ENCODE assay signal across 8 mouse cellular contexts in the genomic region with DNA sequence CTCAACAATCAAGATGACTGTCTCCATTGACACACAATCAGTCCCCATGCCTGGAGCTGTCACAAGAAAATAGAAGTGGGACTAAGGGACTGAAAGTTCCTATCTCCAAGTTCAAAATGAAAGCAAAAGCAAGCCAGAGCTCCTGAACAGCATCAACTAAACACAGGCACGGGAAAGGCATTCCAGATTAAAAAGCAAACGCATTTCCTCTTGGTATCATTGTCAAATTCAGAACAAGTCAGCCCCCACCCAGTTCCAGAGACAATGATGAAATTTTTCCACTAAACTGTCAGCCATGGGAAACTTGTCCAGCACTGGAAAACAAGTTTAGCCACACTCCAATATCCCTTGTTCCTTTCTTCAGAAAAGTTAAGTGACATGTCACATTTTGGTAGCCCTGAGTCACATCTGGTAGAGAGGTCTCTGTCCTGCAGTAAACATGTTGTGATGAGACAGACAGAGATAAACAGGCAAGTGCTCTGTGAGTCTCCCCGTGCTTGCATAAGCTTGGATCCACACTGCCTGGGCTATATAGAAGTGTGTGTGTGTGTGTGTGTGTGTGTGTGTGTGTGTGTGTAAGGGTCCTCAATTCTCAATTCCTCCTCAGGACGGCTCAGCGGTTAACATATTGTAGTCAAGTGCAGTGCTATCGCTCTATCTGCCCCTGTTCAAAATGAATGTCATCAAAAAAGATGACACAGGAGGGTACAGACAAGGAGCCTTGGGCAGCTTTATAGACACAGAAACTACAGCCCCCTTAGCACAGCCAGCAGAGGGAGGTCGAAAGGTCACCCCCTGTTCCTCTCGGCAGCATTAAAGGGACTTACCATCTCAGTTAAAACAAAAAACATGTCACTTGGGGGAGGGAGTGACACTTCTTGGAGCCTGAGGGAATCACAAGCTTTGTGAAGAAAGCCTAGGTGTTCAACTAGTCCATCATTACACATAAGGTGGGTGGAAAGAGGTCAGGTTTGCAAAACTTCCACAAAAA. TPM values are rescaled to one million over a fixed set of nuclear protein-coding genes. Genes with fewer than 3 reads are reported as not detected.
DNase-seq lines count a peak whose midpoint lies in the region; ATAC-seq lines count a peak whose summit lies in the region.

No protein-coding gene starts in this region.

- peak overlapping the region; percentile 70 for H3K4me3 ChIP-seq in neural tube, embryonic 14.5 days (ENCODE audit: low read depth, low read length)

- 53% methylated on average over 8 of the region's 8 CpGs for WGBS in neural tube, embryonic 14.5 days

- peak overlapping the region; percentile 91 for H3K4me2 ChIP-seq in neural tube, embryonic 14.5 days (ENCODE audit: low read depth, low read length)

- H3K27me3 ChIP-seq in neural tube, embryonic 14.5 days (ENCODE audit: control insufficient read depth, insufficient read depth, low read length) = no peaks in the 10 kb centered on the region

- peaks cover 46% of the 10 kb centered on the region for H3K4me1 ChIP-seq in neural tube, embryonic 14.5 days (ENCODE audit: control insufficient read depth, insufficient read depth, low read length)

- H3K9me3 ChIP-seq in neural tube, embryonic 14.5 days (ENCODE audit: control insufficient read depth, low read length) = no peaks in the 10 kb centered on the region

- peak; percentile 27 for DNase-seq in cerebellum, adult 11-12 months
- peak; percentile 38 for DNase-seq in NIH3T3 (ENCODE audit: low read depth)
- peak; percentile 81 for DNase-seq in heart, adult 8-10 months (ENCODE audit: low spot score)
- peak; percentile 64 for DNase-seq in liver
- no peak for DNase-seq in gastrocnemius, postnatal 14 days
- DNase-seq in thymus, postnatal 36 days = no peak

- no peak overlapping the region for H3K27ac ChIP-seq in neural tube, embryonic 14.5 days (ENCODE audit: low read depth, low read length)

- ATAC-seq in cerebellum, adult (ENCODE audit: insufficient number of reproducible peaks, low FRiP score, low TSS enrichment) = no peak
- ATAC-seq in neural tube, embryonic 14.5 days (ENCODE audit: low read depth) = no peak

- H3K9ac ChIP-seq in neural tube, embryonic 14.5 days (replicated peaks; ENCODE audit: low read depth, low read length) = no peak overlapping the region; the same call in 1 of the 2 replicates

- intact Hi-C loops in gastrocnemius, postnatal 14 days (cut with DNase I; ENCODE audit: low total_unique reads) = no loop called here

- no peaks in the 10 kb centered on the region for H3K36me3 ChIP-seq in neural tube, embryonic 14.5 days (ENCODE audit: control insufficient read depth, insufficient read depth, low read length)

RNA-seq across cellular contexts. Expression of gene Tmcc2, which starts 2.0 kb away (rescaled TPM):
- total RNA-seq in heart, adult 8-10 months (2022) = 10 to 100 TPM; 27.5 to 31.3 (median 28.9) TPM
- 20.7 and 29.9 TPM in 2 replicates for polyA plus RNA-seq in neural tube, embryonic 14.5 days (2014; fragmentation: Nextera tagmentation; extraction: Ambion mirVana)
- total RNA-seq in gastrocnemius, postnatal 14 days (2021) = 10 to 100 TPM; 19.4 to 22.9 TPM

RNA-seq across cellular contexts. Expression of gene Dstyk, which starts 28.2 kb away (rescaled TPM):
- 10 to 100 TPM; 15.3 to 16.7 (median 16.0) TPM for total RNA-seq in heart, adult 8-10 months (2022)
- 9.5 and 12.7 TPM in 2 replicates for polyA plus RNA-seq in neural tube, embryonic 14.5 days (2014; fragmentation: Nextera tagmentation; extraction: Ambion mirVana)
- total RNA-seq in gastrocnemius, postnatal 14 days (2021) = 10 to 100 TPM; 12.2 to 13.8 TPM

Comparison
In these comparisons a context has a peak if more than half of its experiments do, and no peak if none do; other contexts are left out.
1. DNase-seq: peak in cerebellum, adult 11-12 months (single experiment), NIH3T3 (single experiment), heart, adult 8-10 months (single experiment) and liver (single experiment); none in gastrocnemius, postnatal 14 days (single experiment) and thymus, postnatal 36 days (0 of 2).